Mouse (Mus musculus) ES-CJ7 (cell line): ENCODE results near the gene Bud13.

Experiments
- DNase-seq: peaks from one replicate; pipeline ENCODE4 v3.0.0; 2011; ENCODE audit warnings: low read depth, low spot score

The Bud13 gene

DNA sequence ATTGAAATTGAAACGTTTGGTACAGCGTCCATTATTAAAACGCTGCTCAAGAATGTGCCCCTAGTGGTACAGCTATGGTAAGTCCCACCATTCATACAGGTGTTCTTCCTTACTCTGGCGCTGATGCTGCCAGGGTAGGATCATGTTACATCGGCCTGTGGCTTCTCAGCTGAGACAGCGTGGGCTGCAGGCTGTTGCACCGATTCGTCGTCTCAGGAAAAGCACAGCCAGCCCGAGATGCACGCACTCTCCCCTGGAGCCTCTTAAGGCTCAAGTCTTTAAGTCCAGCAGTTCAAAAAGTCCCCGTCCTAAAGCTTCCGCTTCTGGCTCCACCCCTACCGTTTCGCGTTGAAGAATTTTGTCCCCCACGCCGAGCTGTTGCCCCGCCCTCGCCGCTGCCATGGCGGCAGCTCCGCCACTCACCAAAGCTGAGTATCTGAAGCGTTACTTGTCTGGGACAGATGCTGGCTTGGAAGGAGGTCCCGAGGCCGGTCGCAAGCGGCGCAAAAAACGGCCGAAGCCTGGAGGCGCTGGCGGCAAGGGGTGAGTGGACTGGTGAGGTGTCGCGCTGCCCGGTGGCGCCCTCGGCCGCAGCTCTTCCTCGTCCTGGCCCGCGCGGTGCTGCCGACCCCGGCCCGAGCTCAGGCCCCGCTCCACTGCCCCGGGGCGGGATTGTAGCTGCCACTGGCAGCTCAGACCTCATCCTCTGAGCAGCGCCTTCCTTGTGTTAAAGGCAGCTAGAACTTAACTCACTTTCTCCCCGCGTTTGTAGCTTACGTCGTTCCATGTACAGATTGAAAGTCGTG lies at the start of gene Bud13:
Gene Bud13, plus strand, starts transcription at position 378 of the 806 bp plus-strand sequence.
- DNase-seq = peak; percentile 93

DNA sequence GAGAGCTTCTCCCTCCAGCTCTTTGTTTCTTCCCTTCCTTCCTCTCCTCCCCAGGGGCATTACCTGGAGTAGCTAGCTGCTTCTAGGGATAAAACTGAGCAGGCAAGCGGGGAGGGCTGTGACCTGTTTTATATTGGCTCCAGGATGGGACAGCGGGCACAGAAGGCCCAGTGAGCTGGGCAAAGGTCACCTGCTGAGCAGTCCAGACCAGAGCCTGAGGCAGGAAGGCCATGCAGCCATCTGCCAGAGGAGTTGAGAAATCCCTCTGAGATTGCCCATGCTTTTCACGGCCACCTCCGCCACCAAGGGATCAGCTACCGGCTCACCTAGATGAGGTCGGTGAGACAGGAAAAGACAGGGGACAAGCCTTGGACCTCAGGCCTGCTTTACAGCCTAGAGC lies 47.6 kb upstream of the Bud13 start:
- DNase-seq = no peak

DNA sequence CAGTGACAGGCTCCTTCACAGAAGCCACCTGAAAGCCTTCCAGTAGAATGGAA lies 47.4 kb upstream of the Bud13 start, which contains the start of gene Apoc3:
Gene Apoc3, minus strand, starts transcription at position 41 of the 53 bp plus-strand sequence.
- DNase-seq = no peak

DNA sequence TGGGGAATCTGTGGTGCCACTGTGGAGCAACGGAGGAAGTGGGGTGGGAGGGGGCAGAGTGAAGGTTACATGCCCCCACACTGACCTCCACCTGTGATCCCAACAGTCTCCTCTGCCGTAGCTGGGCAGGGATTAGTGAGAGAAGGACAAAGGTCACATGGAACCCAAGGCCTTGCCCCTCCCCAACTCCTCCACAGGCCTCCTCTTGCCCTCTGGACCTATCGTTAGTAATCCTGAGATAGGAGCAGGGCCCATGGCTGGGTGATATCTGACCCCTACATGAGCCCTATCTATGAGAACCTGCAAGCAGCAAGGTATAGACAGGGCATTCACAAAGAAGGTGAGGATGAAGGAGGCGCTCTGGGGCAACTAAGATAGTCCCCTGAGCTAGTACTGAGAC lies 47.2 kb upstream of the Bud13 start:
- DNase-seq = no peak

DNA sequence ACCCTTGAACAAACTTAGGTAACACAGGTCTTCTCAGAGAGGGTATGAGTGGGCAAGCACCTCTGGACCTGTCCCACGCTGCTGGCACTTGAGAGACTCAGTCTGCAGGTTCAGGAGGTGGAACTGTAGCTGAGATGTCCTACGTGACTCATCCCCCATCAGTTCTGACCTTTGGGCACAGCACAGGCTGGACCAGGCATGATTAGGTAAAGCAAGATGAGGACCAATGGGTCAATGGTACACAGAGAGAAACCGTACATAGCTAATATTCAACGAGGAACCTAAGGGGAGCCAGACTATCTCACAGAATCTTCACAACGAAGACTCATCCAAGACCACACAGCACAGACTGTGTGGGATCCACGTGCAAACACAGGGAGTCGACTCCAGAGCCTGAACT lies 44.0 kb upstream of the Bud13 start:
- DNase-seq = no peak

DNA sequence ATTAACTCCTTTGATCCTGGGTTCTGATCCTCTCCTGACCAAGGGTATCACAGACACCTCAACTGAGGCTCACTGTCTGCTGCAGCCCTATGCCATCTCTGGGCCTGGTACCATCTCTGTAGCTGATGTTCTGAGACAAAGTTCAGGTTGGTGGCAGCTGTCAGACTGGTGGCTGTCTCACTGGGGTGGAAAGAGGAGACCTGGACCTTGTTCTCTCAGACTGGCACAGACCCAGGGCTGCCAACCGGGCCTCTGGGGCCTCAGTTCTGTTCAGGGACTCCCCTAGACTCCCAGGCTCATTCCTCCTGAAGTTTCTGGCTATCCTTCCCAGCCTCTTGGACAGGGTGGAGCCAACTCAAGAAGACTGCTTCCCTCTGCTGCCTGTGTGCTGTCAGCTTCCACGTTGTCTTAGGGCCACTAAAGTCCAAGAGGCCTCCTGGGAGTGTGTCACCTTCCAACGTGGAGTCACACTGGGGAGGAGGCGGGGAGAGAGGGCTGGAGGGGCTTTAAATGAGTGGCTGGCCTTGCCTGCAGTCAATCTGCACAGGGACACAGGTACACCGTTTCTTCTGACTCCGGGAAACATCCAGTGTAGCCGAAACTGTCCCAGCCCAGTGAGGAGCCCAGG lies 42.2 kb upstream of the Bud13 start, which contains the start of gene Apoa4:
Gene Apoa4, plus strand, starts transcription at position 171 of the 628 bp plus-strand sequence.
- no peak for DNase-seq

DNA sequence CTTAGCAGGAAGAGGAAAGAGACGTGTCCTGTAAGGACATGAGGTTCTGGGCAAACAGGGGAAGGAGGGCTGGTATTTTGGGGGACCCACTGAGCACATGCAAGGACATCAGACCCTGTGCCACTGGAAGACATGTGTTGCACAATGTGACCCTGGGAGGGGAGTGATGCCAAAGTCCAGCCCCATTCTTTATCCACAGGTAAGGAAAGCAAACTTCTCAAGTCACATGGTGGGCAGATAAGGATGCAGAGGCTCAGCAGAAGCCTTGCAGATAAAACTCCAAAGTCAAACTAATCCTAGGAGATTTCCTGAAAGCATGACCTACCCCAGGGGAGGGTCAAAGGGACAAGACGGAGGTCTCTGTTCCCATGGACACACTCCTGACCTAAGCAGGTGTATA lies 41.0 kb upstream of the Bud13 start:
- DNase-seq = no peak

DNA sequence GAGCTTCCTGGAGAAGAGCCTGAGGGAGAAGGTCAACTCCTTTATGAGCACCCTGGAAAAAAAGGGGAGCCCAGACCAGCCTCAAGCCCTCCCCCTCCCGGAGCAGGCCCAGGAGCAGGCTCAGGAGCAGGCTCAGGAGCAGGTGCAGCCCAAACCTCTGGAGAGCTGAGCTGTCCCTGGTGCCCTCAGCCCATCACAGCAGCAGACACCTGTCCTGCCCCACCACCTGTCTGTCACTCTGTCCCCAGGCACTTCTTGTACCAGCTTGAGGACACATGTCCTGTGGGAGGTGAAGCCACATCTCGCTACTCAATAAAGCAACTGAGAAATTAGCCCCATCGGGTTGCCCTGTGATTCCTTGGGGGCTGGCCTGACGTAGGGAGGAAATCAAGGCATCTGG lies 39.7 kb upstream of the Bud13 start:
- no peak for DNase-seq

DNA sequence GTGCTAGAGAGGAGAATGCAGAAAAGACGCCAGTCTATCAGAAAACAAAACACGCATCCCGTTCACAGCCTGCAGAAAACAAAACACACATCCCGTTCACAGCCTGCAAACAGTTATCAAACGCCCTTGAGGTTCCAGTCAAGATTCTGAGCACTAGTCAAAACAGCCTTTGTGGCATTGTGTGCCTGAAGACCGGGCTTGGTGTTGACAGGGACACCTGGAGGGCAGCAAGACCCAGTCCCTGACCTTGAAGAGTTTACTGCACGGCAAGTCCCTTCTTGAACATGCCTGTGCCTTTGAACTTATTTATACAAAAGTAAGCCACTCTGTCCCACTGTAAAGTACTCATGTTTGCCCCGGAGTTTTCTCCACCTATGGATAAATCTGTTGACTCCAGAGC lies 39.2 kb upstream of the Bud13 start:
- DNase-seq = no peak

DNA sequence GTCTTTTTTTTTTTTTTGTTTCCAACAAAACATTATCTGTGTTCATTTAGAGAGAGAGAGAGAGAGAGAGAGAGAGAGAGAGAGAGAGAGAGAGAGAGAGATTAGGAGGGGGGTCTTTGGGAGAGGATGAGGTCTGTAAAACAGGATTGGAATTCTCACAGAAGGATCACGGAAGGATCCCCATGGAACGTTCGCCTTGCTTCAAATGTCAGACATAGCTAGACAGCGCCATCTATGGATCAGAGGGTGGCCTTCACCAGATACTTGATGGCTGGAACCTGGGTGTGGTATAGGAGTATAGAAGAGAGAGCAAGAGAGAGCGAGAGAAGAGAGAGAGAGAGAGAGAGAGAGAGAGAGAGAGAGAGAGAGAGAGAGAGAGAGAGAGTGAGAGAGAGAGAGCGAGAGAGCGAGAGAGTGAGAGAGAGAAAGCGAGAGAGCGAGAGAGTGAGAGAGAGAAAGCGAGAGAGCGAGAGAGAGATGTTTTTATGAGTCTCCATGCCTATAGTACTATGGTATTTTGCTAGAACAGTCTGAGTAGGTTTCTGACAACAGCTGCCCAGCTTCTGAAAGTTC lies 36.0 kb upstream of the Bud13 start:
- peak; percentile 67 for DNase-seq

DNA sequence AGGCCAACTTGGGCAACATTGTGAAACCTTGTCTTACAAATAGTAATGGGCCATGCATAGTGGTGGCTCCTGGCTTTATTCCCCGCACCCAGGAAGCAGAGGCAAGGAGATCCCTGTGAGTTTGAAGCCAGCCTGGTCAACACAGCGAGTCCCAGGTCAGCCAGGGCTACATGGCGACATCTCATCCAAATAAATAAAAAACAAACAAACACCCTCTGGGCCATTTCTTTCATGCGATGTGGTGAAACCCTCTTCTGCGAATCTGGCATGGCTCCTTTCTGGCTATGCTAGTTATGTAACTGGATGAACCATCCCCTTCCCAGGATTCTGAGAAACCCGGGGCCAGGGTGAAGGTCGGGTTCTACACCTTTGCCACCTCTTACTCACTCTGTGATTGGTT lies 26.6 kb upstream of the Bud13 start:
- no peak for DNase-seq

DNA sequence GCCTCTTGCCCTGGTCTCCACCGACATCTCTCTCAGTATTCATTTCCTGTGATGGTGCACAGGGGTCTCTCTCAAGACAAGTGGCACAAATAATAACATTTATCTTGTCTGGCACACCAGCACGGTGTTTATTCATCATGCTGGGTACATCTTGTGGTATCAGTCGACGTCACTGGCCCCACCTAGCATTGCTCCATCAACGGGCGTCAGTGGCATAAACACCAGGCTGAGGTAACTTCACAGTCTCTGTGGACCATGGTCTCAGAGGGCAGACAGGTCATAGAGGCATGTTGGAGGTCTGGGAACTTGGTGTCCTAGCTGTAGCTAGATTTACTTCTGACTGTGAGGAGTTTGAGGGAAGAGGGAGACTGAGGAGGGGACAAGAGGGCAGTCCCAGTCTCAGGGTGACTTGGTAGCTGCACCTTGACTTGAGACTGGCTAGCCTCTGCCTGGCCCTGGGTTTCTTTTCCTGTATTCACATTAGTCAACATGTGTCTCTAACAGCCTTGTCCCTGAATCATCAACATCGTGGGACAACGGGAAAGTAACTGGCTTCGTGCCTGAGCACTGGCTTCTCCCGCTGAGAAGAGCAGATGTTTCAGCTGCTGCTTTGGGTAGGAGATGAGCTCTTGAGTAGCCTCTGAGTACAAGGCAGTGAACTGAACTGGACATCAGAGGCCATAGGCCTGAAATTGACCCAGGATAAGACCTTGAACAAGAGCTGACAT lies 26.0 kb upstream of the Bud13 start:
- no peak for DNase-seq

DNA sequence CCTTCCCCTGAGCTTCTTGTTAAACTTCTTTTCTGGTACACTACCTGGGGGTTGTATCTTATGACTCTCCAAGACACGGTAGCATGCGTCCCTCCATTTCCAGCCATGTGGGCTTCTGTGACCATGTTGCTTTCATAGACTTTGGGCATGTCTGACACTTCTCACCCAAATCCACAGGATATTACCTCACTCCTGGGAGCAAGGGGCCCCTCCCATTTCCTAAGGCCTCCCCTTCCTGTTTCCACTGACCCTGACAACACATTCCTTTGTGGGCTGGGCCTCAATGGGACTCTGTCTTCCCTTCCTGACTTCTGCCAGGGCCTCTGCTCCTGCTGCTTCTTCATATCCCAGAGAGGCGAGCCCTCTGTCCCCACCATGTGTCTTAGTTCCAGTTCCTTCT lies 25.3 kb upstream of the Bud13 start:
- DNase-seq = peak; percentile 60

DNA sequence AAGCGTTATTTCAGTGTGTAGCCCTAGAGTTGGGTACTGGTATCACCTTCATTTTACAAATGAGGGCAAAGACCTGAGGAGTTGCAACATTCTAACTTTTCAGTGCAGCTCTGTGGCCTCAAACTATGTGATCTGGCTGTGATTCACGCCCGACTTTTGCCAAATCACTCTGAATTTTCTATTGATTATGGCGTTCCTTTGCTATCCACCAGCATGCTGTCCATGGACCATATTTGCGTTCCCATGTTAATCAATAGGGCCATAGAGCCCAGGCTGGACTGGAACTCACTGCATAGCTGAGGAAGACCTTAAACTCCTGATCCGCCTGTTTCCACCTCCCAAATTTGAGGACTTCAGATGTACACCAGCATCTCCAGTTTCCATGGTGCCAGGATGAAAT lies 23.7 kb upstream of the Bud13 start:
- no peak for DNase-seq

DNA sequence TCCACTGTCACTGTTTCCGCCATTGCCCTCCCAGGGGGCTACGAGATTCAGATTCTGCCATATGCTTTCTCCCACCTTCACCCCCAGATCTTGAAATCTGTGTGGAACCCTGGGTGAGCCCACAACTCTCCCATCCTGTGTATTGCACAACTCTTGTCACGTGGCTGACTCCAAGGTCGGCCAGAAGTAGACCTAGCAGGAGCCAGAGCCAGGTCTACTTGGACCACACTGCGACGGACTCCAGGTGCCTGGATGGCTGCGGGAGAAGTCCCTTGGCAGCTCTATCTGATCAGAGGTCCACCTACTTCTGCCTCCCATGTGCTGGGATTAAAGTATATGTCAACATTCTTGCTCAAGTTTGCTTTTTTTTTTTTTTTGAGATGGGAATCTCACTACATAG lies 21.7 kb upstream of the Bud13 start:
- DNase-seq = no peak

DNA sequence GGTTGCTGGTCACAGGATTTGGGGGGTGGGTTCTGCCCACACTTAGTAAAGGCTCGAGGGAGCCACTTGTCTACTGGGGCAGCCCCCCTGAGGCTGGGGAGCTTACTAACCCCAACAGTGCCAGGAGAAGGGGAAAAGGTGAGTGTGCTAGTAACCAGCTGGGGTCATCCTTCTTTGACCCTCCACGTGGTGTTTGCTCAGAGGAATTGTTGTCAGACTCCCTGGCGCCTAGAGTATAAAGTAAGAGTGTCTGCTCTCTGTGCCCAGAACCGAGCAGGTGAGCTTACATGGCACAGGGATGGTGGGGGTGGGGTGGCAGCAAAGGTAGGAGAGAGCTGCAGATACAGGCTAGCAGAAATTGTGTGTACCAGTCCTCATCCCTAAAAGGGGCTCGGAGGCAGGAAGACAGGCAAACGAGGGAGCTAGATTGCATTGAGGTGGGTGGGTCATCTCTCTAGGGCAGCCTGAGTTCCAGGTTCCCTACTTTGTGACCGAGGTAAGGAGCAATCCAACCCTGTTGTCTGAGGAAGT lies 14.4 kb upstream of the Bud13 start, which contains the start of gene Apoa5:
Gene Apoa5, plus strand, starts transcription at position 291 of the 531 bp plus-strand sequence.
- DNase-seq = no peak

DNA sequence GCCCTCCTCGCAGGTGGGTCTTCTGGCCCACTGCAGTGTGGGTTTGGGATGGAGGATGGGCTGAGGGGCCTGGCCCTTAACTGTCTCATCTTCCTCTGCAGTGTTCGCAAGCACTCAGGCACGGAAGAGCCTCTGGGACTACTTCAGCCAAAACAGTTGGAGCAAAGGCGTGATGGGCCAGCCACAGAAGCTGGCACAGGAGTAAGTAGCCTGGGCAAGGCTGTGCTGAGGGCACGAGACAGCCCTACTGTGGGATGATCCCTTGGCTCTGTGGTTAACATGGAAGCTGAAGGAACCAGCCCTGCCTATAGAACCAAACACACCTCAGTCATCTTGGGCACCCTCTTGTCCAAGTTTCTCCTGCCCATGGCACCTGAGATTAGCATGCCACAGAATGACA lies 13.7 kb upstream of the Bud13 start:
- no peak for DNase-seq

DNA sequence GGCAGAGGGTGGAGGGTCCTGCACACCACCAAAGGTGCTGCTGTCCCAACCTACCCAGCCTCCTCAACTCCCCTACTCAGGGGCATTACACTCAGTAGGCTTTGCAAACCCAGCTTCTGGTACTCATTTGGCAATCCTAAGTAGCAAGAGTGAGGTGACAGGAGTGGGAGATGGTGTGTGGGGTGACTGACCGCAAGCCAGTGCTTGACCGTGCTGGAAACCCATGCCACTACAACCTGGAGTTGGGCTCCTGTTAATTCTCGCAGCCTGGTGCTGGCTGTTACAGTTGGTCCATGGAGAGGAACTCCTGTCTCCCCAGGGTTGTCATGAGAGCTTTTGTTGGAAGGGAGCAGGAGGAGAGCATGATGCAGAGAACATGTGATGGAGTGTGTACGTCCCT lies 12.0 kb upstream of the Bud13 start:
- DNase-seq = no peak

DNA sequence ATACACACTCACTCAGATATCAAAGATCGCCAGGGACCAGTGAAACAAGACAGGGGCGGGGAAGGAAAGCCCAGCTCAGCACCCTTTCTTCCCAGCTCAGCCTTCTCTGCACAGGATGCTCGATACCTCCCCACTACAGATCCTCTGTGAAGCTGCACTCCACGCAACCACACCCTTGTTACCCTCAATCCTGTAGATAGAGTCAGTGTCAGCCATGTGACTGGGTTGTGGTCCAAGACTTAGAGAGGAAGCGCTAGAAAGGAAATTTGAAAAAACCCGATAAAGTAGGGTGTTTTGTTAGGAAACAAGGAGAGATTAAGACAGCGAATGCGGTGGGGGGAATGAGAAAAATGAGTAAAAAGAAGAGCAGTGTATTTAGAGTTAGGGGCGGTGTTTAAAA lies 10.7 kb upstream of the Bud13 start:
- DNase-seq = no peak

DNA sequence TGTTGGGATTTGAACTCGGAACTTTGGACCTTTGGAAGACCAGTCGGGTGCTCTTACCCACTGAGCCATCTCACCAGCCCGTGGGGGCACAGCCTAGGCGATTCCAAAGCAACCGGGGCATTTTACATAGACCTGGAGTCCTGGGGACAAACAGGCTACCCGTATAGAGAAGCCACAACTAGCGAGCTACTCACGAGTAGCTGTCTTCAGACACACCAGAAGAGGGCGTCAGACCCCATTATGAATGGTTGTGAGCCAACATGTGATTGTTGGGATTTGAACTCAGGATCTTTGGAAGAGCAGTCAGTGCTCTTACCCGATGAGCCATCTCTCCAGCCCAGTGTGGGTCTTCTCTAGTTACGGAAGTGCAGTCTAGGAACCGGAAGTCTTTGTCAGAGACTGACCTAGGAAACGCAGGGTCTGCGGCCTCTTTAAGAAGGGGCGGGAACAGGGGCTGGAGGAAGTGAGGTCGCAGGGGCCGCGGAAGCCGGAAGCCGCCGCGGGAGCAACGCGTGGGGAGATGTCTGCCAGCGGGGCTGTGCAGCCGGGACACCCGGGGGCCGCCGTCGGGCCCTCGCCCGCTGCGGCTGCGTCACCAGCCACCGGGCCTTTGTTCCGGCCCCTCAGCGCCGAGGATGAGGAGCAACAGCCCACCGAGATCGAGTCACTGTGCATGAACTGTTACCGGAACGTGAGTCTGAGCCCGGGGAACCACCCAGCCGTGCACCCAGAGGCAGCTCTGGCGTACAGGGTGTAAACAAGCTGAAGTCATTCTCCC lies 9.9 kb upstream of the Bud13 start, which contains the start of gene Zpr1:
Gene Zpr1, plus strand, starts transcription at position 388 of the 778 bp plus-strand sequence.
- DNase-seq = peak; percentile 96

DNA sequence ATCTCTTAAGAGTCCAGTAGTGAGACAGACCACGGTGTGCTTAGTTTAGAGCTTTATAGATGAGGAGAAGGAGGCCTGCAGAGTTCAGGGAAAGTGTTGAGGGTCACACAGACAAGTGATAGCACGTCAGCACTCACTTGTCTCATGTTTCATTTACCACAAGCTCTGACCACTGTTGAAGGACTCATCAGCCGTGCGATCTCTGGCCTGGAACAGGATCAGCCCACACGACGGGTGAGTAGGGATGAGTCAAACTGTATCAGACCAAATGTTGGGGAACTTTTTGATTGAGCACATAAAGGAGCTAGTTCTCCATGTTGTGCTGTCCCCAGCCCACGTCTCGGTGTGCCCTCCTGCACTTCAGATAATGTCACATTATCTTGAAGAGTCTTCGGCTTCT lies 8.3 kb upstream of the Bud13 start:
- no peak for DNase-seq

DNA sequence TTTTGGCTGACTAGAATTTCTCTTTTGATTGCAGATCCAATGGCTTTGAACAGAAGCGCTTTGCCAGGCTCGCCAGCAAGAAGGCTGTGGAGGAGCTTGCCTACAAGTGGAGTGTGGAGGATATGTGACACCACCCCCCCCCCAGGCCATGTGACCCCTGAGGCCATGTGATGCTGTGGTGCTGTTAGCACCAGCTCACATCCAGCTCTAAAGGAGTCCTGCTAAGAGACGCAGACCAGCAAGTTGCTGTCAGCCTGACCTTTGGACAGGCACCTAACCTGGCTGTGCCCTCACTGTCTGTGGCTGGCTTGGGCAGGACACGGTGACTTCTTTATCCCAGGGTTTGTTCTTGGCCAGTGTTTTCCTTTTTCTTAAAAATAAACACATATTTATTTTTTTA lies 15.6 kb downstream of the Bud13 start:
- no peak for DNase-seq
